Mouse (Mus musculus): ENCODE data around the gene 6430550D23Rik. TPM values are rescaled to one million over a fixed set of nuclear protein-coding genes. Genes with fewer than 3 reads are reported as not detected.

Gene 6430550D23Rik
- 1.3 and 2.0 TPM in 2 replicates for polyA plus RNA-seq (2011; ENCODE audit: insufficient read length, low read depth, missing spikeins)

- Histone ChIP-seq H3K27ac (ENCODE audit: insufficient read depth, low read length) (no peak within 1 kb of the TSS), H3K4me3 (ENCODE audit: insufficient read depth, low read length) (peak within 1 kb of the TSS; percentile 78), H3K4me1 (ENCODE audit: control insufficient read depth, insufficient read depth, low read length) (no peaks in the 10 kb centered on the region)
- TF ChIP-seq POLR2A (IDR thresholded peaks at IDR 0.05; ENCODE audit: low read depth, low read length) = peak; percentile 57
- TF ChIP-seq CTCF (IDR thresholded peaks at IDR 0.05; ENCODE audit: borderline replicate concordance, insufficient read depth, low read length) = no peak
These were observed at the start of gene 6430550D23Rik, which contains the start of gene Ergic3 for GRCm38 (mm10) chr2:156007888-156008532. Gene 6430550D23Rik (minus strand): TSS chr2:156007977. Gene Ergic3 (plus strand): TSS chr2:156008045.

GRCm38 (mm10) chr2:156052816-156053215 is 45.0 kb upstream of the 6430550D23Rik start, which contains the start of gene Fer1l4:
Gene Fer1l4 (minus strand): TSS chr2:156052947.
- no peak within 1 kb of the TSS for H3K27ac ChIP-seq (ENCODE audit: insufficient read depth, low read length)
- TF ChIP-seq CTCF (IDR thresholded peaks at IDR 0.05; ENCODE audit: borderline replicate concordance, insufficient read depth, low read length) = no peak
- no peak for TF ChIP-seq POLR2A (IDR thresholded peaks at IDR 0.05; ENCODE audit: low read depth, low read length)

GRCm38 (mm10) chr2:156047929-156048328 is 40.2 kb upstream of the 6430550D23Rik start:
- H3K27ac ChIP-seq (ENCODE audit: insufficient read depth, low read length) = no peak overlapping the region
- H3K4me3 ChIP-seq (ENCODE audit: insufficient read depth, low read length) = no peak overlapping the region
- no peaks in the 10 kb centered on the region for H3K4me1 ChIP-seq (ENCODE audit: control insufficient read depth, insufficient read depth, low read length)
- TF ChIP-seq CTCF (IDR thresholded peaks at IDR 0.05; ENCODE audit: borderline replicate concordance, insufficient read depth, low read length) (no peak), POLR2A (IDR thresholded peaks at IDR 0.05; ENCODE audit: low read depth, low read length) (no peak)

More at GRCm38 (mm10) chr2:156052816-156053215, 45.0 kb upstream of the 6430550D23Rik start, which contains the start of gene Fer1l4:
- Histone ChIP-seq H3K4me1 (ENCODE audit: control insufficient read depth, insufficient read depth, low read length) (no peaks in the 10 kb centered on the region), H3K4me3 (ENCODE audit: insufficient read depth, low read length) (no peak within 1 kb of the TSS)

GRCm38 (mm10) chr2:156042903-156043302 is 35.1 kb upstream of the 6430550D23Rik start:
- H3K27ac ChIP-seq (ENCODE audit: insufficient read depth, low read length) = no peak overlapping the region
- TF ChIP-seq CTCF (IDR thresholded peaks at IDR 0.05; ENCODE audit: borderline replicate concordance, insufficient read depth, low read length) (no peak), POLR2A (IDR thresholded peaks at IDR 0.05; ENCODE audit: low read depth, low read length) (no peak)
- no peaks in the 10 kb centered on the region for H3K4me1 ChIP-seq (ENCODE audit: control insufficient read depth, insufficient read depth, low read length)
- H3K4me3 ChIP-seq (ENCODE audit: insufficient read depth, low read length) = no peak overlapping the region

- Histone ChIP-seq H3K27ac (ENCODE audit: insufficient read depth, low read length) (no peak overlapping the region), H3K4me1 (ENCODE audit: control insufficient read depth, insufficient read depth, low read length) (no peaks in the 10 kb centered on the region), H3K4me3 (ENCODE audit: insufficient read depth, low read length) (no peak overlapping the region)
- TF ChIP-seq POLR2A (IDR thresholded peaks at IDR 0.05; ENCODE audit: low read depth, low read length) = no peak
- no peak for TF ChIP-seq CTCF (IDR thresholded peaks at IDR 0.05; ENCODE audit: borderline replicate concordance, insufficient read depth, low read length)
These were observed 31.6 kb upstream of the 6430550D23Rik start for GRCm38 (mm10) chr2:156039390-156039789.

- Histone ChIP-seq H3K4me1 (ENCODE audit: control insufficient read depth, insufficient read depth, low read length) (no peaks in the 10 kb centered on the region), H3K27ac (ENCODE audit: insufficient read depth, low read length) (no peak overlapping the region), H3K4me3 (ENCODE audit: insufficient read depth, low read length) (no peak overlapping the region)
- TF ChIP-seq CTCF (IDR thresholded peaks at IDR 0.05; ENCODE audit: borderline replicate concordance, insufficient read depth, low read length) (no peak), POLR2A (IDR thresholded peaks at IDR 0.05; ENCODE audit: low read depth, low read length) (no peak)
These were observed 17.7 kb upstream of the 6430550D23Rik start for GRCm38 (mm10) chr2:156025482-156025881.

GRCm38 (mm10) chr2:156021765-156022164 is 14.0 kb upstream of the 6430550D23Rik start:
- Histone ChIP-seq H3K4me1 (ENCODE audit: control insufficient read depth, insufficient read depth, low read length) (no peaks in the 10 kb centered on the region), H3K4me3 (ENCODE audit: insufficient read depth, low read length) (no peak overlapping the region), H3K27ac (ENCODE audit: insufficient read depth, low read length) (no peak overlapping the region)
- no peak for TF ChIP-seq POLR2A (IDR thresholded peaks at IDR 0.05; ENCODE audit: low read depth, low read length)
- no peak for TF ChIP-seq CTCF (IDR thresholded peaks at IDR 0.05; ENCODE audit: borderline replicate concordance, insufficient read depth, low read length)

GRCm38 (mm10) chr2:156021219-156021618 is 13.4 kb upstream of the 6430550D23Rik start:
- no peak for TF ChIP-seq POLR2A (IDR thresholded peaks at IDR 0.05; ENCODE audit: low read depth, low read length)
- no peak for TF ChIP-seq CTCF (IDR thresholded peaks at IDR 0.05; ENCODE audit: borderline replicate concordance, insufficient read depth, low read length)

GRCm38 (mm10) chr2:156018106-156018505 is 10.3 kb upstream of the 6430550D23Rik start:
- no peaks in the 10 kb centered on the region for H3K4me1 ChIP-seq (ENCODE audit: control insufficient read depth, insufficient read depth, low read length)
- no peak overlapping the region for H3K27ac ChIP-seq (ENCODE audit: insufficient read depth, low read length)
- H3K4me3 ChIP-seq (ENCODE audit: insufficient read depth, low read length) = no peak overlapping the region
- no peak for TF ChIP-seq CTCF (IDR thresholded peaks at IDR 0.05; ENCODE audit: borderline replicate concordance, insufficient read depth, low read length)
- TF ChIP-seq POLR2A (IDR thresholded peaks at IDR 0.05; ENCODE audit: low read depth, low read length) = no peak

More at GRCm38 (mm10) chr2:156021219-156021618, 13.4 kb upstream of the 6430550D23Rik start:
- no peaks in the 10 kb centered on the region for H3K4me1 ChIP-seq (ENCODE audit: control insufficient read depth, insufficient read depth, low read length)
- H3K27ac ChIP-seq (ENCODE audit: insufficient read depth, low read length) = no peak overlapping the region
- no peak overlapping the region for H3K4me3 ChIP-seq (ENCODE audit: insufficient read depth, low read length)

GRCm38 (mm10) chr2:156005393-156005792 is 2.4 kb downstream of the 6430550D23Rik start:
- no peaks in the 10 kb centered on the region for H3K4me1 ChIP-seq (ENCODE audit: control insufficient read depth, insufficient read depth, low read length)
- no peak overlapping the region for H3K27ac ChIP-seq (ENCODE audit: insufficient read depth, low read length)
- H3K4me3 ChIP-seq (ENCODE audit: insufficient read depth, low read length) = no peak overlapping the region
- TF ChIP-seq POLR2A (IDR thresholded peaks at IDR 0.05; ENCODE audit: low read depth, low read length) (no peak), CTCF (IDR thresholded peaks at IDR 0.05; ENCODE audit: borderline replicate concordance, insufficient read depth, low read length) (no peak)

Measured in embryonic fibroblast, embryonic 13.5 days (primary cell).